Mouse (Mus musculus) liver (tissue): ENCODE measurements around the gene Ikzf2.

Source experiments
- DNase-seq: peaks from one replicate; pipeline ENCODE4 v3.0.0-alpha.2; 2020; ENCODE audit warnings: mixed read lengths

Gene Ikzf2

DNA sequence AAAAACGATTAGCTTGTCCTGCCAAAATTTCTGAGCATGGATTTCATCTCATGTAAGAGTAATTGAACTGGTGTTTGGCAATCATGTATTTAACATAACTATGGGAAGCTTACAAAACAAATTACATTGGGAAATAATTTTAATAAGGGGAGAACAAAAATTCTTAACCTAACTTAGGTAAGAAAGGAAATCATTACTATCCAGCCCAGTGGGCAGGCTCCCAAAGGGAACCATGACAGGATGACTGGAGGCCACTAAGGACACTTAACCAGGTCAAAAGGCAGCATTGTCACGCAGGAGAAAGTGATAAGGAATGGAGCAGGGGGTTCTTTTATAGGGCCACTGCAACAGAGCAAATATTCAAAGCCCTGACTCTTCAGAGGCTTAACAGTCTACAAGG, 101.5 kb downstream of the Ikzf2 start:
- no peak for DNase-seq

- no peak for DNase-seq
These were observed 102.9 kb downstream of the Ikzf2 start for GRCm38 (mm10) chr1:69583932-69584659.

- DNase-seq: no peak
These were observed 108.1 kb downstream of the Ikzf2 start for GRCm38 (mm10) chr1:69578917-69579316.

GRCm38 (mm10) chr1:69559443-69560090, 127.5 kb downstream of the Ikzf2 start:
- DNase-seq: peak; percentile 80

DNA sequence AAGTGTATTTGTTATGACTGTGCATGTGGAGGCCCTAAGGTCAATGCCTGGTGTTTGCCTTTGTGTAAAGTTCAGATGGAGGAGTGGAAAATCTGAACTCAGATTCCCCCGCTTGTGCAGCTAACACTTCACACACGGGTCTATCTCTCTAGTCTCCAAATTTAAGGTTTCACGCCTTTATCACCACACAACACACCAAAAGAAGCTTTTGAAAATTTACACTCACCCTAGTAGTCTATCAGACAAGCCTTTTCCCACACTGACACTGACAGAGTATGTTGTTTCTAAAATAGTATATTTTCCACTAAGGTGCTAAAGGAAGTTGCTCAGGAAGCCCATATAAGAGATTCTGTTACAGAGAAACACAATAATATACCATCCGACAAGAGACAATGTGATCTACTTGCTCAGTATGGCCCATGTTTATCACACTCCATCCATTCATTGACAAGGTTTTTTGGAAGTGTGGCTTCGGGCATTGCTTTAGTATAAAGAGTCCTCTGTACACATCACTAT, 131.4 kb downstream of the Ikzf2 start:
- DNase-seq: no peak

- no peak for DNase-seq
These were observed 137.1 kb downstream of the Ikzf2 start for GRCm38 (mm10) chr1:69549987-69550386.

- DNase-seq: no peak
These were observed 141.2 kb downstream of the Ikzf2 start for GRCm38 (mm10) chr1:69545885-69546253.

GRCm38 (mm10) chr1:69545217-69545884, 141.7 kb downstream of the Ikzf2 start:
- peak; percentile 64 for DNase-seq

DNA sequence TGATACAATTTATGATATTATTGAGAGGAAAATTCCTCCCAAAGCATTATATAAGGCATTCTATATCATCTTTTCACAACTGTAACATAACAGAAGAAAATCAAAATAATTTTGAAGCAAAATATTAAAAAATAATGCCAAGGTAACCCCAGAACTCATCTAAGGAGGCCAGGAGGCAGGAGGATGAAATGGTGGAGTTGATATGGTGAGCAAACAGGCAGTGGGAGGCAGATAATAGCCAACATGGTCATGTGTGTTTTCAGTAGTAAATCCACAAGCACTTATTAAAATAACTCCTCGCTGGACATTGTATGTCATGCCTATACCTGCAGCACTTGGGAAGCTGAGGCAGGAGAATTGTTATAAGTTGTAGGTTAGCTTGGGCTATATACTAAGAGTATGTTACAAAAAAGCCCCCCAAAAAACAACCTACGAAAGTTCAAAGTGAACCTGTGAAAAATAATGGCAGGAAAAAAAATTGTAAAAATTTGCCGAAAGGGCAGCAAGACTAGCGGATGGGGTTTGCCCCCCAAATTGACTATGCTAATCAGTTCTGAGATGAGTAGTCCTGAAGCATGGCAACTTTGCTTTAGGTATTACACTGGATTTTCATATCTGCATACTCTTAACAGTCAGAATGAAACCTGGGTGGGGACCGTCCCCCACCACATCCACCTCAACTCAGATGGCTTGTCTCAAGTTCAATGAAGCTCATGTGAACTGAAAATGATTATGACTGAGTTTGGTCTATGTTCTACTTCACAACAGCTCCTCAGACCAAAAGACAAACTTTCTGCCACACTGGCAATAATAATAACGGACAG, 143.1 kb downstream of the Ikzf2 start:
- DNase-seq: peak; percentile 15

- DNase-seq: no peak
These were observed 144.5 kb downstream of the Ikzf2 start for GRCm38 (mm10) chr1:69542546-69542945.

GRCm38 (mm10) chr1:69538663-69539062, 148.4 kb downstream of the Ikzf2 start:
- DNase-seq: no peak

- no peak for DNase-seq
These were observed 149.4 kb downstream of the Ikzf2 start for GRCm38 (mm10) chr1:69537619-69538018.

DNA sequence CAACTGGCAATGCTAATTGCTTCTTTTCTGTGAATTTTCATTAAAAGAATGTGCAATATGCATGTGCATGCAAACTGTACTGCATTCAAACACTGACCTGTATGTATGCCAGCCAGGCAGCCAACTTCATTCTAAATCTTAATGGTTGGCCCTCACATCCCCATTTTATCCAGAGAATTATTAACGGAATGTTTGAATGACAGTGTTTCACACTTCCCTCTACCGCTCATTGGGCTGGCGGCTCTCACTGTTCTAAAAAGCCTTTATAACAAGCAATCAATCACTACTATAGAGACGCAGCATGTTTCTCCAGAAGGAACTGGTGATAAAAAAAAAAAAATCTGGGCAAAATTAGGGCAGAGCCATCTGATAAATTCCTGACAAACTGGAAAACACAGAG, 151.5 kb downstream of the Ikzf2 start:
- no peak for DNase-seq

DNA sequence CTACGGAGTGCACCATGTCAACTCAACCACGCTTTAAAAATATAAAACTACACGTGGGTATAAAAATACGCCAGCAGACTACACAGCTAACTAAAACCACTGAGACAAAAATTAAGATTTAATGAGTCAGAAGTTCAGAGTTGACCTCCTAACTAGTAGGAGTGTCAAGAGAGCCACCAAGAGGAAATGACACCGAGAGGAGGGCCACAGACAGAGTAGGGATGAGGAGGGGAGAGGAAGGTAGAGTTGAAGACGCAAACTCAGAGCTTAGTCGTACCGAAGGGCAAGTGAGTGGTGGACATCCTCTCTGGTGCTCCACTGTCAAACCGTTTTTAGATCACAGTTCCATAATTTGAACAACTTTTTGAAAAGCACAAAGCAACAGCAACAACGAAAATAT, 154.0 kb downstream of the Ikzf2 start:
- DNase-seq: no peak

- no peak for DNase-seq
These were observed 158.3 kb downstream of the Ikzf2 start for GRCm38 (mm10) chr1:69528696-69529095.

DNA sequence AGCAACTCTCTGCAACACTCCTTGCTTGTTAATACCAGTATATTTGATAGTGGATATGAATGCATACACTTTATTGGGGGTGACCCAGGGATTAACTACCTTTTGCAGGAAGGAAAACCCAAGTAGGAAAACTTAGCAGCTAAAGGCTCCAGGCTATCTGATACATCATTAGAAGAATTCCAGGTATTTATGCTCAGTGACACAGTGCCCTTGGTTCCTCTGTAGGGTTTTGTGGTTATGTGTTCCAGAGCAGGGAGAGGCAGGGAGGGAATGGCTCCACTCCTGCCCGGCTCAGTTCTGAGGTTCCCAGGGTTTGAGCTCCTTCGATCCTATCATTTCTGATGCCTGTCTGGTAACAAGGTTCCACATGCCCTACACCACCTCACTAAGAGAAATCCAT, 165.4 kb downstream of the Ikzf2 start:
- DNase-seq: no peak

DNA sequence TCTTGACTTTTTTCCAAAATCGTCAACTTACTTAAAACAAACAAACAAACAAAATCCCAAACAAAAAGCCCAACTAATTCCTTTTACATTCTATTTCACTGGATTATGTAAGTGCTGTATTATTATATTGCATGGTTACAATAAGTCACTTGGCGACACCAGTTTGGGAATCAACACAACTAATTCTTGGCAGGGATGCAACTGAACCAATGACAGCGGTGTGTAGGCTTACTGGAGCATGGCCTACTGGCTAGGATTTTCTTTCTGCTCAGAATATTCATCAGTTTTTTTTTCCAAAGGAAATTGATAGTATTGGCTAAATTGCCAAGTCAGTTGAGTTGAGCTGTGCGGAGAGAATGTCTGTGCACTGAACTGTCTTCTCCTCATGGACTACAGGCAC, 167.7 kb downstream of the Ikzf2 start:
- DNase-seq: no peak

DNA sequence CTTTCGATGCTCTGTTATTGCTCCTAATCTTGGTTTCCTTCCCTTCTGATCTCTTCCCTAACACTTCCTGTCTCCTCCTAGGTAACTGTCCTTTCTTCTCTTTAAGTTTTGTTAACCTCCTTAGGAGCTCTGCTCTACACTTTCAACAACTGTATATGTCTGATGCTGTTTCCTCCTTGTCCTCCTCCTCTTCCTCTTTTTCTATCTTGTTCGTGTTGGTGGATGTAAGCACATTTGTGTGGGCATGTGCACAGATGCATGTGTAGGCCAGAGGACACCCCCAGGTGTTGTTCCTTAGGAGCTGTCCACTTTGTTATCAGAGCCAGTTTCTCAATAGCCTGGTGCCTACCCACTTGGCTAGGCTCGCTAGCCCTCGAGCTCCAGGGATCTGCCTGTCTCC, 169.0 kb downstream of the Ikzf2 start:
- DNase-seq: no peak

DNA sequence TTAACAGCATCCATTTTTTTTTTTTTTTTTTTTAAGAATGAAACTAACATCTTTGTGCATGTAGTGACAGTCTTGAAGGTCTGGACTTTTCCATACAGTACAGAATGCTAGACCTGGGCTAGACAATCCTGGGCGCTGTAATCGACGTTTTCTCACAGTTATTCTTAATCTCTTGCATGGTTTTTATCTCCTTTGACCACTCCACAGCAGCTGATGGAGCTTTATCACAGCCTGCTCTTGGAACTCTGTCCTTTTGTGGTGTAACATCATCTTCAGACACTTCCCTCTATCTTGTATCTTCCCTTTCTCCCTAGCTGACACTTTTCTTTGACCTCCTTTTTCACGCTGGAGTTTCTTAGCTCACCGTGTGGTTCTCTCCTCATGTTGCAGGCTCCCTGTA, 170.9 kb downstream of the Ikzf2 start:
- peak; percentile 41 for DNase-seq

DNA sequence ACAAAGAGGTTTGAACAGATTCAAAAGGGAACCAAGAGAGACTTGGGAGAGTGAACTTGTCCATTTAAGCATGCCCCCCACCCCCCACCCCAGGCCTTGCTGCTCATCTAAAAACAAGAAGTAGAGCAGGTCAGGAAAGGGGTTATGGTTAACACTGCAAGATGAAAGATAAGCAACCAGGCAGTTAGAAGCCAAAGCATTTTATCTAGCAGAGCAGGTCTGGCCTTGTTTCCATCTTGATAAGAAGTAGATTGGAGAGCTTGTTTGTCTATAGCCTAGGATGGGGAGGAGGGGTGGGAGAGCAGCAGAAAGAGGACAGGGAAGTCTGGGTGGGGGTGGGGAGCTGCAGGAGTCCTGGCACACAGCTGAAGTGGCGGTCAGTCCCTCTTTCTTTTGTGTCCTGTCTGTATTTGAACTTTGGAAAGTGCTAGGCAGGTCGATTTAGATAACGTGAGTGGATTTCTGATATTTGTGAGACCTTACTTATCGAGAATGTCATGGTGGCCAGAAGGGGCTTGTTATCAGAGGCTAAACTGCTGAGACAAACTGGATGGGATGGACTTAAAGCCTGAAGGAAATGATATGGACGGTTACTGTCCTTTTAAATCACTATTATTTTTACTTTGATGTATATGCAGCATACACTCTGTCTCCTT, 173.3 kb downstream of the Ikzf2 start:
- DNase-seq: peak; percentile 52

DNA sequence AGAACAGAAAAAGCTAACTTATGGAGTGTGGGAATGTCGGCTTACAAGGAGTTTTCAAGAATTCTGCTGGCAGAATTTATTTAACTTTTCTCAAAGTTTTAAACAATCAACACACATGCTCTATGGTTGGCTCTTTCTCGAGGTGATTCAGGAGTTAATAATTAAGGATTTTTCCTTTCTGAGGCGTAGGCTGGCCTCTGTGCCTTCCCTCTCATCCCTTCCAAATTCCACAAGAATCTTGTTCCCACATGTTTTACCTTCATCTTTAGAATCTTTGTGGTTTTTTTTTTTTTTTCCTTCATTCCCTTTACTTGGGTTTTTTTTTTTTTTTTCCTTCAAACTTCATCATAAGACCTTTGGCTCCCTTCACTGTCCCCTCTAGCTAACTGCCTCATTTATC, 178.8 kb downstream of the Ikzf2 start:
- no peak for DNase-seq

DNA sequence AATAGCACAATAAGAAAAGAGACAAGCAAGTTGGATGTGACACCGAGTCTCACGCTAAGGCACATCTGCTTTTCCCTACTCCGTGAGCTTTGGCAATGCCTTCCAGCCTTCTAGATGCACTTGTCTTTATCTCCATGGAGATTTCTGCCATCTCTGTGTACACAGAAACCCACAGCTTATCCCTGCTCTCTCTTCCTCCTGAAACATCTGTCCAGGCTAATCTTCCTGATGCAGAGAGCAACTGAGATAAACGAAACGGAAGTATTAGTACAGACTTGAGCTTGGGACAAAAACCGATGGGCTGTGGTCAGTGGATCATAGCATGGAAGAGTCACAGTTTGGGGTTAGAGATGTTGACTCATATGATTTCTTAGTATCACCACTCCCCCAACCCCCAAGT, 179.5 kb downstream of the Ikzf2 start:
- DNase-seq: no peak
